Mouse (Mus musculus) testis, adult 2 months (tissue): Measurements from ENCODE around the gene Smurf1. TPM values are rescaled to one million over a fixed set of nuclear protein-coding genes. Genes with fewer than 3 reads are reported as not detected.

Source experiments
- H3K27ac ChIP-seq: fragments of 200-500 bp; 2 replicates; pipeline ENCODE4 v1.5.1; 2012; ENCODE audit warnings: low read depth, low read length; ENCODE audit not compliant: control insufficient read depth, insufficient read depth
- H3K27me3 ChIP-seq: fragments of 200-500 bp; 2 replicates; pipeline ENCODE4 v1.6.1; 2012; ENCODE audit warnings: mild to moderate bottlenecking, low read length, moderate library complexity; ENCODE audit not compliant: control insufficient read depth, insufficient read depth
- H3K36me3 ChIP-seq: fragments of 200-500 bp; 2 replicates; pipeline ENCODE4 v1.6.1; 2012; ENCODE audit warnings: mild to moderate bottlenecking, low read length; ENCODE audit not compliant: control insufficient read depth, insufficient read depth
- H3K4me1 ChIP-seq: fragments of 200-500 bp; 2 replicates; pipeline ENCODE4 v1.6.1; 2012; ENCODE audit warnings: low read length; ENCODE audit not compliant: control insufficient read depth, insufficient read depth
- H3K4me3 ChIP-seq: fragments of 200-500 bp; 2 replicates; pipeline ENCODE4 v1.5.1; 2012; ENCODE audit warnings: low read depth, mild to moderate bottlenecking, low read length, moderate library complexity, mixed read lengths; ENCODE audit not compliant: control insufficient read depth
- CTCF ChIP-seq: fragments of 200-500 bp; IDR thresholded peaks from 2 replicates; pipeline ENCODE4 v1.5.1; 2012; ENCODE audit warnings: low read depth, mild to moderate bottlenecking, inconsistent platforms, low read length, moderate library complexity; ENCODE audit not compliant: control insufficient read depth, insufficient read depth, insufficient replicate concordance
- POLR2A ChIP-seq: fragments of 200-500 bp; IDR thresholded peaks from 2 replicates; pipeline ENCODE4 v1.6.1; 2012; ENCODE audit warnings: low read depth, mild to moderate bottlenecking, inconsistent platforms, low read length, moderate library complexity; ENCODE audit not compliant: control insufficient read depth
- polyA plus RNA-seq: library from polyadenylated mRNA; depleted of rRNA; stranded (reverse); fragments of >200 nt; gene quantifications from 2 replicates; pipeline ENCODE4 v1.2.3, GENCODE M21; 2012

Gene Smurf1
- polyA plus RNA-seq, 1 experiment = 30.4 TPM

GRCm38 (mm10) chr5:144990481-144990880 lies 24.8 kb upstream of the Smurf1 start:
- Histone ChIP-seq H3K4me1 (peaks cover 7% of the 10 kb centered on the region), H3K36me3 (no peaks in the 10 kb centered on the region), H3K27me3 (no peaks in the 10 kb centered on the region), H3K27ac (no peak overlapping the region), H3K4me3 (no peak overlapping the region)
- TF ChIP-seq CTCF (no peak), POLR2A (no peak)

- no peaks in the 10 kb centered on the region for H3K27me3 ChIP-seq
- H3K27ac ChIP-seq = no peak overlapping the region
- TF ChIP-seq POLR2A = no peak
- TF ChIP-seq CTCF = no peak
- peaks cover 7% of the 10 kb centered on the region for H3K4me1 ChIP-seq
- H3K4me3 ChIP-seq = no peak overlapping the region
- no peaks in the 10 kb centered on the region for H3K36me3 ChIP-seq
Observed at GRCm38 (mm10) chr5:144990051-144990450, 24.4 kb upstream of the Smurf1 start.

GRCm38 (mm10) chr5:144989061-144989405 lies 23.4 kb upstream of the Smurf1 start:
- Histone ChIP-seq H3K27me3 (no peaks in the 10 kb centered on the region), H3K27ac (no peak overlapping the region), H3K4me3 (no peak overlapping the region), H3K36me3 (no peaks in the 10 kb centered on the region), H3K4me1 (peaks cover 7% of the 10 kb centered on the region)
- TF ChIP-seq CTCF = no peak
- no peak for TF ChIP-seq POLR2A

GRCm38 (mm10) chr5:144988340-144989060 lies 22.9 kb upstream of the Smurf1 start:
- no peak for TF ChIP-seq CTCF
- no peak for TF ChIP-seq POLR2A
- peaks cover 7% of the 10 kb centered on the region for H3K4me1 ChIP-seq
- no peak overlapping the region for H3K4me3 ChIP-seq
- H3K36me3 ChIP-seq = no peaks in the 10 kb centered on the region
- no peaks in the 10 kb centered on the region for H3K27me3 ChIP-seq
- no peak overlapping the region for H3K27ac ChIP-seq

- Histone ChIP-seq H3K27ac (no peak overlapping the region; the same call in 1 of the 2 replicates), H3K4me3 (peak overlapping the region; percentile 57), H3K4me1 (peaks cover 7% of the 10 kb centered on the region), H3K27me3 (no peaks in the 10 kb centered on the region), H3K36me3 (no peaks in the 10 kb centered on the region)
- TF ChIP-seq CTCF (no peak), POLR2A (peak; percentile 43; the same call in 1 of the 2 replicates)
Observed at GRCm38 (mm10) chr5:144987561-144987960, 21.9 kb upstream of the Smurf1 start.

- TF ChIP-seq CTCF (peak; percentile 25; the same call in 1 of the 2 replicates), POLR2A (no peak)
- H3K27me3 ChIP-seq = no peaks in the 10 kb centered on the region
- peaks cover 7% of the 10 kb centered on the region for H3K4me1 ChIP-seq
- no peak overlapping the region for H3K4me3 ChIP-seq
- no peak overlapping the region for H3K27ac ChIP-seq
- H3K36me3 ChIP-seq = no peaks in the 10 kb centered on the region
Observed at GRCm38 (mm10) chr5:144984839-144985238, 19.2 kb upstream of the Smurf1 start.

- TF ChIP-seq CTCF = peak; percentile 33; the same call in 1 of the 2 replicates
- no peak for TF ChIP-seq POLR2A
- Histone ChIP-seq H3K27me3 (no peaks in the 10 kb centered on the region), H3K4me1 (peaks cover 7% of the 10 kb centered on the region), H3K27ac (no peak overlapping the region), H3K4me3 (no peak overlapping the region), H3K36me3 (no peaks in the 10 kb centered on the region)
Observed at GRCm38 (mm10) chr5:144983227-144983626, 17.6 kb upstream of the Smurf1 start.
